Mouse (Mus musculus) intestine, postnatal 0 days (tissue): ENCODE results near the gene Cela1. TPM values are rescaled to one million over a fixed set of nuclear protein-coding genes. Genes with fewer than 3 reads are reported as not detected.

ENCODE experiments used
- ATAC-seq: fragments of 200-750 bp; cut with Nextera tagmentation; 2 replicates; pipeline ENCODE4 v1.8.0; 2017; ENCODE audit warnings: mild to moderate bottlenecking, moderate TSS enrichment, moderate library complexity
- H3K27ac ChIP-seq: fragments of 300-500 bp; sonication (generic); 2 replicates; pipeline ENCODE4 v1.5.1; 2014; ENCODE audit warnings: mild to moderate bottlenecking, low read depth, low read length, moderate library complexity
- H3K27me3 ChIP-seq: fragments of 300-500 bp; sonication (generic); replicated peaks from 2 replicates; pipeline ENCODE4 v1.6.1; 2014; ENCODE audit warnings: low read length, mixed read lengths; ENCODE audit not compliant: control insufficient read depth, insufficient read depth
- H3K36me3 ChIP-seq: fragments of 300-500 bp; sonication (generic); 2 replicates; pipeline ENCODE4 v1.6.1; 2014; ENCODE audit warnings: mild to moderate bottlenecking, moderate library complexity; ENCODE audit not compliant: control insufficient read depth, insufficient read depth
- H3K4me1 ChIP-seq: fragments of 300-500 bp; sonication (generic); replicated peaks from 2 replicates; pipeline ENCODE4 v1.6.1; 2014; ENCODE audit warnings: antibody characterized with exemption, low read length, mixed read lengths; ENCODE audit not compliant: control insufficient read depth, insufficient read depth
- H3K4me2 ChIP-seq: fragments of 300-500 bp; sonication (generic); replicated peaks from 2 replicates; pipeline ENCODE4 v1.6.1; 2014; ENCODE audit warnings: low read depth, mild to moderate bottlenecking, moderate library complexity
- H3K4me3 ChIP-seq: fragments of 300-500 bp; sonication (generic); 2 replicates; pipeline ENCODE4 v1.5.1; 2014; ENCODE audit warnings: low read depth, low read length
- H3K9ac ChIP-seq: fragments of 300-500 bp; sonication (generic); 2 replicates; pipeline ENCODE4 v1.6.1; 2014; ENCODE audit warnings: mild to moderate bottlenecking, low read depth, low read length
- H3K9me3 ChIP-seq: fragments of 300-500 bp; sonication (generic); 2 replicates; pipeline ENCODE4 v1.6.1; 2016; ENCODE audit warnings: mixed run types; ENCODE audit not compliant: control insufficient read depth
- CTCF ChIP-seq: sonication (generic); IDR thresholded peaks from 2 replicates; pipeline ENCODE4 v1.5.1; 2016; ENCODE audit warnings: low read depth, mild to moderate bottlenecking, control low read depth, antibody characterized with exemption, moderate library complexity
- WGBS: fragments of 180-500 bp; shearing (Covaris S2); extraction: QIAGEN DNeasy Blood & Tissue Kit; methylation state at CpG from one replicate; pipeline ENCODE4 v1.1.7; 2014; 5-methylcytosine and 5-hydroxymethylcytosine counted together
- polyA plus RNA-seq: library from polyadenylated mRNA; unstranded; fragments of >200 nt; fragmentation: Nextera tagmentation; extraction: Ambion mirVana; gene quantifications from 2 replicates; pipeline ENCODE4 v1.2.1, GENCODE M21; 2015

Gene Cela1
- polyA plus RNA-seq, 1 experiment from 2014 or later: 37.2 TPM

DNA sequence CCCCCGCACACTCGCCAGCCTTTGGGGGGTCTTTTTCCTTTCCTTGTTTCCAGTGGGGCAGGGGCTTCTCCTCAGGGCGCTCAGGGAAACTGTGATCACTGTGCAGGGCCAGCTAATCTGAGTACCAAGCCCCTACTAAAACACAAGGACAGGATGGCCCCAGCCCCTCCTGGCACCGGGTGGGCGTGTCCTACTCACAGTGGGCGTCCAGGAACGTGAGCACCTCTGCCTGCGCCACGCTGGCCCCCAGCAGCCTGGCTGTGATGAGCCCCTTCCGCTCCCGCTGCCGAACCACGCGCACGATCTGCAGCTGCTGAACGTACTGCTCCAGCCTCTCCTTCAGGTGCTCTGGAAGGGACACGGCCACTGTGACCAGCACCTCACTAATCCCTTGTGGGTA, 16.2 kb upstream of the Cela1 start:
- H3K27me3 ChIP-seq: no peaks in the 10 kb centered on the region
- H3K27ac ChIP-seq: no peak overlapping the region
- H3K36me3 ChIP-seq: peaks cover 16% of the 10 kb centered on the region; the same call in 1 of the 2 replicates
- ATAC-seq: no peak
- H3K4me1 ChIP-seq: no peaks in the 10 kb centered on the region
- H3K9ac ChIP-seq: no peak overlapping the region
- no peaks in the 10 kb centered on the region for H3K9me3 ChIP-seq
- 34% methylated on average over 17 of the region's 17 CpGs for WGBS
- no peak overlapping the region for H3K4me3 ChIP-seq
- no peak overlapping the region for H3K4me2 ChIP-seq
- no peak for TF ChIP-seq CTCF

DNA sequence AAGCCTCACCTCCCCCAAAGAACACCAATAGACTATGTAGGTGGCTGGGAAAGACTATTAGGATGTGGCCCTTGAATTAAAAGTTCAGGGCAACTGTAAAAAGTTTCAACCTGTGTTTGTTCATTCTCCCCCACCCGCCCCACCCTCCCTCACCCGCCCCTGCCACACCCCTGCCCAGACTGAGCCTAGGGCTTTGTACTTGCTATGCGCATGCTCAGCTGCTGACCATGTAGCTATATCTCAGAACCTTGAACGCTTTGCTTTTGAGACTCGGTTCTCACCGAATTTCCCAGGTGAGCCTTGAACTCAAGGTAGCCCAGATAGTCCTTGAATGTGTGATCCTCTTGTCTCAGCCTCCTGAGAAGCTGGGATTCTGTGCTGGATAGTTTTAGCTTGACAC, 14.1 kb upstream of the Cela1 start:
- Histone ChIP-seq H3K4me3 (no peak overlapping the region), H3K9me3 (no peaks in the 10 kb centered on the region), H3K4me1 (no peaks in the 10 kb centered on the region), H3K36me3 (peaks cover 28% of the 10 kb centered on the region), H3K4me2 (no peak overlapping the region), H3K27me3 (no peaks in the 10 kb centered on the region), H3K9ac (no peak overlapping the region), H3K27ac (no peak overlapping the region)
- no peak for TF ChIP-seq CTCF
- 31% methylated on average over 6 of the region's 6 CpGs for WGBS
- ATAC-seq: no peak

DNA sequence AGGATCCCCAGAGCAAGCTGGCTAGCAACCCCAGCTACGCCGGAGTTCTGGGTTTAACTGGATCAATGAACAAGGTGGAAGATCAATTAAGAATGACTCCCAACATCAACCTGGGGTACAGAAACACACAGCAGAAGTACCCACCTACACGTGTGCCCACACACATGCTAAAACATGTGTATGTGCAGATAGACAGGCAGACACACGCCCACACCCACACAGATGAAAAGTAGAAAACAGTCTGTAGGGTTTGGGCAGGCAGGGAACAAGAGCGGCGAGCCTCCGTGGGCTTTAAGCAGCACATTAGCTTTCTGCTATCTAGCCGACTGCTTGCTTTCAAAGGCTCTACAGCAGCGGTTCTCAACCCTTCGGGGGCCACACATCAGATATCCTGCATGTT, 13.4 kb upstream of the Cela1 start:
- no peak for ATAC-seq
- 66% methylated on average over 10 of the region's 10 CpGs for WGBS
- H3K9ac ChIP-seq: no peak overlapping the region
- no peak overlapping the region for H3K4me3 ChIP-seq
- H3K4me2 ChIP-seq: no peak overlapping the region
- peaks cover 33% of the 10 kb centered on the region for H3K36me3 ChIP-seq
- no peaks in the 10 kb centered on the region for H3K9me3 ChIP-seq
- TF ChIP-seq CTCF: no peak
- no peaks in the 10 kb centered on the region for H3K4me1 ChIP-seq
- H3K27me3 ChIP-seq: no peaks in the 10 kb centered on the region
- H3K27ac ChIP-seq: no peak overlapping the region

DNA sequence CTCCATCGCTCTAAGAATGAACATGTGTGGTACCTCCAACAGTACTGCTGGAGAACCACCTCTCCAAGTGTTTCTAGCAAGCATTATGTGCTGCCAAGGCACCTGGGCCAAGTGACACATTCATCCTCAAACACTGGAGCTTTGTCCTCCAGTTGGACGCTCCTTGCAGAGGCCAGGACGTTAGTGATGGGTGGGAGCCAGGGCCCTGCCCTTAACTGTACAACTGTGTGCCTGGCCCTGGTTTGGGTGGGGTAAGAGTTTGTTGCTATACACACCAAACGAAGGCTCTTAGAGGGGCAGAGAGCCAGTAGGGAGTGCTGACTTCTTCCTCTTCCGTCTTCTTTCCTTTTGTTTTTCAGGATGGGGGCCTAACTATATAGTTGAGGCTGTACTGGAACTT, 12.7 kb upstream of the Cela1 start:
- 76% methylated on average over 5 of the region's 5 CpGs for WGBS
- Histone ChIP-seq H3K36me3 (peaks cover 40% of the 10 kb centered on the region), H3K9me3 (no peaks in the 10 kb centered on the region), H3K4me2 (no peak overlapping the region), H3K4me3 (no peak overlapping the region), H3K27ac (no peak overlapping the region), H3K27me3 (no peaks in the 10 kb centered on the region), H3K9ac (no peak overlapping the region), H3K4me1 (no peaks in the 10 kb centered on the region)
- ATAC-seq: no peak
- no peak for TF ChIP-seq CTCF

DNA sequence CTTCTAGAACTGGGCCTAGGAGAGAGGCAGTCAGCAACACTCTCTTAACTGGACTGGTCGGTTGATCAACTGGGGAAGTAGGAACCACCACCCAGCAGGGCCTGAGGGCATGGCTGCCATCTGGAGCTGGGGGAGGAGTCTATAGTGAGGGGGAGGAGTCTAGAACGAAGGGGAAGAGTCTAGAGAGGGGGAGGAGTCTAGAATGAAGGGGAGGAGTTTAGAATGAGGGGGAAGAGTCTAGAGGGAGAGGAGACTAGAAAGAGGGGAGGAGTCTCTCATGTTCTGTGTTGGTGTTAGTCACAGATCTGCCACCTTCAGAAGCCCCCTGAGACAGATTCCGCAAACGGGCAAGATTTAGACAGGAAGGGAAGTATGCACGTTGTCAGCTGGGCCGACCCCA, 11.7 kb upstream of the Cela1 start:
- WGBS: 74% methylated on average over 6 of the region's 6 CpGs
- no peak for TF ChIP-seq CTCF
- H3K4me2 ChIP-seq: no peak overlapping the region
- H3K4me1 ChIP-seq: no peaks in the 10 kb centered on the region
- H3K36me3 ChIP-seq: peaks cover 43% of the 10 kb centered on the region
- H3K9ac ChIP-seq: no peak overlapping the region
- H3K27ac ChIP-seq: no peak overlapping the region
- no peaks in the 10 kb centered on the region for H3K27me3 ChIP-seq
- H3K4me3 ChIP-seq: no peak overlapping the region
- no peak for ATAC-seq
- H3K9me3 ChIP-seq: no peaks in the 10 kb centered on the region

DNA sequence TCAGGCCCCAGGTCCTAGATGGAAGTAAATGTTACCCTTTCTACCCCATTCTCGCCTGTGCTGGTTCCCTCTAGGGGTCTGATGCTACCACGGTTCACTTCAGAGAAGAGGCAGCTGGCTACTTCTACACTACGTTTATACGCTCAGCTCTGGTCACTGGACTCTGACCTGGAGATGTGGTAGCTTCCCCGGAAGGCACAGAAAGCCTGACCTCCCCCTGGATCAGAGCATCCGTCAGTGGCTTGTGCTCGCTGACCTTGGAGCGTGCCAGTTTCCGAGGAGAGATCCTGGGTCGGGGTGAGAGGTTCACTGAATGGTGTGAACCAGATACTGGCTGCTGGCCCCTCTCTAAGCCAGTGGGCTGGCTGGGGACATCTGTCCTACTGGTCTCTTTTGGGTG, 10.4 kb upstream of the Cela1 start:
- no peak overlapping the region for H3K27ac ChIP-seq
- H3K4me1 ChIP-seq: no peaks in the 10 kb centered on the region
- ATAC-seq: no peak
- H3K4me2 ChIP-seq: no peak overlapping the region
- 74% methylated on average over 10 of the region's 10 CpGs for WGBS
- no peaks in the 10 kb centered on the region for H3K27me3 ChIP-seq
- H3K9me3 ChIP-seq: no peaks in the 10 kb centered on the region
- H3K4me3 ChIP-seq: no peak overlapping the region
- no peak overlapping the region for H3K9ac ChIP-seq
- peaks cover 46% of the 10 kb centered on the region for H3K36me3 ChIP-seq
- no peak for TF ChIP-seq CTCF

DNA sequence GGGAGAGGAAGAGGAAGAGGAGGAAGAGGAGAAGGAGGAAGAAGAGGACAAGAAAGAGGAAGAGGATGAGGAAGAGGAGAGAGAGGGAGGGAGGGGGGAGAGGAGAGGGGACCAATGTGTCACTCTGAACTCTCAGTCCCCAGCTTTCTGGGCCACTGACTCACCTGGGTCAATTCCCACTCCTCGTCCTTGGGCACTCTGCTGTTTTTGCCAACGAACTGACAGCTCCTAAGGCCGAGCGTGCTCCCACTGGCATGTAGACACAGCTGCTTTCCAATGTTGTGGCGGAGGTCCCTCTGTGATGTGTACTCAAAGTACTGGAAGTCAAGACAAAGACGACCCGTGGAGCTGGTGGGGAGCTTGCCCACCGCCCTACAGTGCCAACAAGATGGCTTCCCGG, 6.7 kb upstream of the Cela1 start:
- Histone ChIP-seq H3K4me3 (no peak overlapping the region), H3K27me3 (no peaks in the 10 kb centered on the region), H3K9me3 (0 out of 2 replicates have a peak, but pooled peaks cover 6% of the 10 kb centered on the region), H3K4me2 (no peak overlapping the region), H3K9ac (no peak overlapping the region), H3K27ac (no peak overlapping the region), H3K36me3 (peaks cover 48% of the 10 kb centered on the region), H3K4me1 (no peaks in the 10 kb centered on the region)
- no peak for ATAC-seq
- TF ChIP-seq CTCF: no peak
- 96% methylated on average over 9 of the region's 9 CpGs for WGBS
